Mouse (Mus musculus) cerebellum, postnatal 10 days (tissue): ENCODE data around the gene Gas6.

Experiments used
- DNase-seq, 2 experiments: peaks; one replicate each; pipeline ENCODE4 v3.0.0; 2021; ENCODE audit warnings: mixed read lengths in 2 of 2

Gene Gas6

GRCm38 (mm10) chr8:13504894-13505674, 10.8 kb upstream of the Gas6 start:
- no peak for DNase-seq

DNA sequence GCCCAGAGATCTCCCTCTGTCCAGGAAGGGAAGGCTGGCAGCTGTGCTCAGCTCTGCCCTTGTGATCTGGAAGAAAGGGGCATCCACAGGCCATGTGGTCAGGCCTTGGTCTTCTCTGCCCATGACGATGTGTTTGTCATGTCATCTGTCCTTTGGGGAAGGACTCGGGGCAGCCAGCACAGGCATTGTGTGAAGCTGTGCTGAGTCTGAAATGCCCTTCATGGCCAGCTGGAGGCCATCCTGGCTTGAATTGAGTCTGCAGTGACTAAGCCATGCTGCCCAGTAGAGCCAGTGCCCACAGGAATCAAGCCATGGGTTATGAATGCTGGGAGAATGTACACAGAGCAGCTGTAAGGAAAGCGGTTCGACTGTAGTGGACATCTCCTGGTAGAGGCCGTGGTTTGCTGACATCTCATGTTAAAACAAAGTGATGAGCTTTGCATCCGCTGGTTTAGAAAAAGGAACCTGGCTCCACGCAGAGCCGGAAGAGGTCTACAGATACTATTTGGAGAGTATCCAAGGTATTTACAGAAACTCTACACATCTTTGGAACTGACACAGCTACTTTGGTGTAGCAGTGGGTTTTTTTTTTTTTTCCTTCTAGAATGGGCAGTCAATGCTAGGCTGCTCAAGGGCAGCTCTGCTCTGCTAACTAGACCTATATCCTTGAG, 9.8 kb upstream of the Gas6 start:
- no peak for DNase-seq

- DNase-seq: no peak
Observed at GRCm38 (mm10) chr8:13501221-13501620, 6.9 kb upstream of the Gas6 start.

DNA sequence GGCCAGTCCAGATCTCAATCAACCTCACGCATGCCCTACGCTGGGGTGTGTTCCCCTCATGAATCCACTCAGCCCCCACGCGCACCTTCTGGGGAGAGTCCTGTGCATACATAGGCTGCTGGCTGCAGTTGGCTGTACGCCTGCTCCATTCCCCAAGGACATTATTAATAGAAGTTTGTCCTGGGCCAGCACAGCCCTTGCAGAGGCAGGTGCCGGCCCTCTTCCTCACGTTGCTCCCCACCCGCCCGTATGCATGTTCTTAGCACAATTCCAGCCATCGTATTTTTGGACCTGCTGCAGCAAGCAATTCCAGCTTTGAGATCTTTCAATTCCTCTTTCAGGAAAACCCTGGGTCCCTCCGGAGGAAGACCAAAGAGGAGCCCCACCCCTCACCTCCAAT, 1.3 kb downstream of the Gas6 start:
- peak in 1 of 2 experiments; percentile 48 for DNase-seq

DNA sequence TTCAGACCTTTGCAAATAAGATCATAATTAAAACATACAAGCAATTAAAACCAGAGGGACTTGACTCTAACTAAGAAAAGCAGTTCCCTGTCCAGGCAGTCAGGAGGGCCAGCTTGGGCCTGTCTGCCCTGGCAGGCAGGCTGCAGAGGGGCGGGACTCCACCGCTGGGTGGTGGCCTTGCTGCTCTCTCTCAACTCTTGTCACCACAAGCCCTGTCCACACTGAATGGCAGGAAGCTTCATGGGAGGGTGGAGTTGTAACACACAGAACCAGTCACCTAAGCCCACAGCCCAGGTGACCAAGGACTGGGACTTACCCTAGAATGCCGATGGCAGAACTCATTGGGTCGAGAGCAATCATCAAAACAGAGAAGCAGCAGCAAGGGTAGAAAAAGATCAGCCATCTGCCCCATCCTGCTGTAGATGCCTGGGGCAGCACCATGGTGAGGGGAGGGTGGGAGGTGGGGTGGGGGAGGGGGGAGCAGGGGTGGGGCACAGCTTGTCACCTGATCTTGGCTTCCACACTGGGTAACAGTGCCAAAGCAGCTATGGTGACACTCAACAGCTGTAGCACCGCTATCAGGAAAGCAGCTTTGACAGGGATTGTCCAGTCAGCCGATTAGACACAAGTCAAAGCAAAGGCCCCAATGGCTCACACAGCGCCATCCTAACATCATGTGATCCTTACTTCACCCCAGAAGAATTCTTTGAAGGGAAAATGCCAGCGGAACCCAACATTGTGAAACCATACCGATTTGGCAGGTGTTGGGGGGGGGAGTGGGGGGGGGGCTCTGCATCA, 1.9 kb downstream of the Gas6 start:
- no peak for DNase-seq

GRCm38 (mm10) chr8:13491491-13492010, 2.7 kb downstream of the Gas6 start:
- DNase-seq: no peak

DNA sequence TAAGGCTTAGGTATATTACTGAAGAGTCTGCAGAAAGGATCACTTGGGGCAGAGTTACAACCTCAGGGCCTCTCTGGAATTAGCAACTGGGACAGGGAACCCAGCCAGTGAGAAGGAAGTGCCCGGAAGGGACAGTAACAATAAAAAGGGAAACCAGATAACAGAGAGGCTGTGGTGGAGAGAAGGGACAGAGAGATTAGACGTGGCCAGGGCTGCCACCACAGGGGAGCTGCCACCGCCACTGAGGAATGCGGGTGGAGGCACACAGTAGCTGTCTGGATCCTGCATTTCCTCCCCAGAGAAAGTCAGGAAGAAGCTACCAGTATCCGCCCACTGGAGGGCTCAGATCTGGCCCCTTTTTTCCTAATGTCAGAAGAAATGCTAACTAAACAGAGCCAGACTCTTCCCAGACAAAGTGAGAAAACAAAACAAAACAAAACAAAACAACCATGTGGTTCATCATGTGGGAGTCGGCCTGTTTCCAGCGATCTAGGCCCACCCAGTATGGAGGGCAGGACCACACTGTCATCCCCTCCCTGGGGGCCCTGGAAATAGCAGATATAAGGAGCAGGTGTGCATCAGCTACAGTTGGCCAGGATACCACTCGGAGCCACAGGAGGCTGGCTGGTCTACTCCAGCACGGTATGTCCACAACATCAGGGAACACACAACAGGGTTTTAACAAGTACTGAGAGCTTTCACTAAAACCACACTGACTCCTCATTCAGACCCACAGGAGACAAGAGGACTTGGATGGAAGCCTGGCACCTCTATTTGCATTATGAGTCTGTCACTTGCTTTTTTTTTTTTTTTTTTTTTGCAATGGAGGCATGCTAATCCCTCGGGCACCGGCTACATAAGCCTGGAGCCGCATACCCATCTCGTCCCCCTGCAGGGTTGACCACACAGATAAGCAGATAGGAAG, 4.0 kb downstream of the Gas6 start:
- DNase-seq: no peak

DNA sequence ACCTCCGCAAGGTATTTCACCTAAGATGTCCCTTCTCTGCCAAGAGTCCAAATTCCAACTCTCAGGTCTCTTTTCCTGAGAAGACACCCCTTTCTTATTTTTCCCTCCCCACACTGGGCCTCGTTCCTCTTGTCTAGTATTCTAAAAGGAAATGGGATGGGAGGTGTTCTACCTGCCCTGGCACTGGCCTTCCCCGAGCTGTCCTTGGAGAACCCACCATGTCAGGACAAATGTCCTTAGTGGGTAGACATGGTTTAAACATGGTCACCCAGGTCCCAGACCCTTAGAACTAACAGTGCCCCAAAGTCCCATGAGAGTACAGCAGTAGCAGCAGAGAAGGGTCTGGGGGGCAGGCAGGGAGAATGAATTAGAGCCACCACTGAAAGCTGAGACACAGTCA, 4.9 kb downstream of the Gas6 start:
- no peak for DNase-seq

GRCm38 (mm10) chr8:13483191-13483590, 11.1 kb downstream of the Gas6 start:
- DNase-seq: no peak

DNA sequence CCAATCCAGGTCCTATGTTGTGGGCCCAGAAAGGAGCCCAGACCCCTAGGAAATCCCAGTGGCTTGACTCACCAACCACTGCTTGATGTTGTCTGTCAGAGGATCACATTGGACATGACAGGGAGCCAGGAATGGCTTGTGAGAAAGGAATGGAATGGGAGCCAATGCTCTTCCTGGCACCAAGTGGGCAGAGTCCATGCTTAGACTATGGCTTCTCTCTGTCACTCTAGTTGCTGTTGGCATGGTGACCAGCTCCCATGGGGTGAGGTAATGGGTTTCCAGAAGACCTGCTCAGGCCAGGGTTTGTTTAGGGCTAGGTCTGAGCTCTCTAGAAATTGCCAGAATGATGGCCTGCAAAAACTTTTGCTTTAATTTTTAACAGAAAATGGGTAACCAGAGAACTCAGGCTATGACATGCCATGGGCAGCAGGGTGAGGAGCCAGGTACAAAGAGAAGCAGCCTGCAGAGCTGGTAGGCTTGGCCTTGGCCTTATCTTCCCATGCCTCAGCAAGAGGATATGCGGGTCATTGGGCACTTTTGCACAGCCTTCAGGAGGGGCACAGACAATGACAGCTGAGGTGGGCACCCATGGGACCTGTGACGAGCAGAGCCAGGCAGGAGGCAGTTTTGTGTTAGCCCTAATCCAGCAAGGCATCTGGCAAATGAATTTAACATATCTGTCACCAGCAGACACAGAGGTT, 12.0 kb downstream of the Gas6 start:
- DNase-seq: peak; percentile 78 to 86

DNA sequence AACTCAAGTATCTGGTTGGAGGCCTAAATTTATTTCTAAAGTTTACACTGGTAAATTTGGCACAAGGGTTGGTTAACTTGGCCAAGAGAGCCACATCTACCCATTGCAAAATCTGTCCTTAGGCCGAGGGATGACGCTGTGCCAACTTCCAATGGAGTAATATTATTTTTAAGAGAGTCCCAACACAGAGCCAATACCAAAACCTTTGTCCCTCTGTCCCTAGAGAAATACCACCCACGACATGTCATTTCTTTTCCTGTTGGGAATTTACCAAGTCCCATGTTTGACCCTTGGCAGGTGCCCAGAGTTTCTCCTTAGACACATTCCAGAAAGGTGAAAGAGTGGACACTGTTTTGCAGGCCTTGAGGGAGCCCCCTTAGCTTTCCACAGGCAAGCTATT, 12.7 kb downstream of the Gas6 start:
- peak in 1 of 2 experiments; percentile 37 for DNase-seq

DNA sequence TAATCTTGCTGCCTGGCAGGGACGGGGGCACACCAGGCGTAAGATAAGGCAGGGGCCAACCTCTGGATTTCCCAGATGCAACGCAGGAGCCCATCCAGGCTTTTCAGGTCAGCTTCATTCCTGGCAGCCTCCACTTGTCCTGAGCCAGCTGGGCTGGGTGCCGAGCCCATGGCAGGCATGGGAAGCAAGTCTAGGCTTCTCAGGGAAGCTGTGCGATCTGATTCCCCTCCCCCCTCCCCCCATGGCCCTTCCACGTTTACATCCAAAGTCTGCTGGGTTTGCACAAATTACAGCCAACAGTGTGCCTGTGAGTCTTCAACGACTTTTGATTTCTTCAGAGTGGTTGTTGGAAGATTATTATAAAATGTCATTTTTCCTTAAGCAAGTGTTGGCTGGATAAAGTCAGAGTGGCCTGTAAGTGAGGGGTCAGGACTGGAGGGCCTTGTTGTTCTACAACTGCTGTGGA, 13.2 kb downstream of the Gas6 start:
- peak; percentile 74 to 84 for DNase-seq

- DNase-seq: no peak
Observed at GRCm38 (mm10) chr8:13475892-13476291, 18.4 kb downstream of the Gas6 start.

- peak; percentile 55 to 58 for DNase-seq
Observed at GRCm38 (mm10) chr8:13472284-13472683, 22.0 kb downstream of the Gas6 start.

DNA sequence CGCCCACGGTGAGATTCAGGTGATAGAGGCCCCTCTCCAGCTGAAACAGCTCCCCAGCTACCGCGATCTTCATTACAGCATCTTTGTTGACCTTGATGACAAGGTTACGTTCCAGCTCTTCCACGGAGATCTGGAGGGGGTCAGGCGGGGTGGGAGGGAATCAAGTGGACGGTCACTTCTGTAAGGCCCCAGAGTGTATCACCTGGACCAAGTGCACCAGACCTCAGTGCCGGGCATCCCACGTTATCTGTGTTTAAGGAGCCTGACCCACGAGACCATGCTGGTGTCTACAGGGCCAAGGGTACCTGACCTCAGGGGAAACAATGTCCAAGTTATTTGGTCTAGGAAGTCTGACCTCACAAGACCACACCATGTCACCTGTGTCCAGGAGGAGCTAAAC, 22.8 kb downstream of the Gas6 start:
- DNase-seq: no peak

DNA sequence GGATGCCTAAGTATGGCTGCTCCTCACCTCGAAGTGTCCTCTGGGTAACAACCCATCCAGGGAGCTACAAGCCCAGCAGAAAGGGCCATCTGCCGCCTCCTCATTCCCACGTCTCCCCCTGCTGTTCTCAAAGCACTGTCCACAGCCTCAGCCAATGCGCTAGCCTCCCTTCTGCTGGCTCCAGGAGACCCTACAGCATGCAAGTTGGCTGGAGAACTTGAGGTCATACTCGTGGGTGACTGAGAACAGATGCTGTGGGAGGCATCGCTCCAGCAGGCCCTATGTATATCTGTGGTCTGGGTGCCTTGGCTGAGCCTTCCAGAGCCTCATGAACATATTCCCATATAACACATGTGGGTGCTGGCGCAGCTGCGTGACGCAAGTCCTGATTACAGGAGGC, 25.6 kb downstream of the Gas6 start:
- DNase-seq: peak; percentile 72 to 81

GRCm38 (mm10) chr8:13466989-13467388, 27.3 kb downstream of the Gas6 start:
- DNase-seq: peak; percentile 65 to 69

DNA sequence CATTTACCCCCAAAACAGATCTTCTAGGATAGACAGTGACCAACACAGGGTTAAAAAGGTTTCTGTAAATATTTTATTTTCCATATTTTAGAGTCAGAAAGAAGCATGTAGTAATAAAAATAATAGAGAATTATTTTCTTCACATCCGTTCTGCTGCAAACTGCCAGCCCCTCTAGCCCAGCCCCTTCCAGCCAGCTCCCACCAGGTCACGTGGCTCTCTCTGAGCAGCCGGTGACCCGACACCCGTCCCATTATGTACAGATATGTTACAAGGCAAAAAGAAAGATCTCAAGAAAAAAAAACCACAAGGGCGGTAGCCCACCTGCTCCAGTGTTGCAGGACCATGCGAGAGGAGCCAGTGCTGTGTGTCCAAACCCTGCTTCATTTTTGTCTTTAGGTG, 29.0 kb downstream of the Gas6 start:
- DNase-seq: no peak

GRCm38 (mm10) chr8:13462392-13462791, 31.9 kb downstream of the Gas6 start:
- peak; percentile 43 to 53 for DNase-seq

GRCm38 (mm10) chr8:13461843-13462242, 32.4 kb downstream of the Gas6 start:
- DNase-seq: peak; percentile 88 to 92

- DNase-seq: no peak
Observed at GRCm38 (mm10) chr8:13461085-13461765, 33.1 kb downstream of the Gas6 start.
